Mouse (Mus musculus) forelimb bud, embryonic 11.5 days (tissue): Measurements from ENCODE around the gene Cct5.
"Not testable (repeated sequence)": the region's sequence is repeated elsewhere in the genome, so short reads cannot be mapped to it uniquely, and the experiment has no call there.

Experiments used
- DNase-seq: peaks from one replicate; pipeline ENCODE4 v3.0.0-alpha.2; 2012; ENCODE audit warnings: low read depth, low spot score

Gene Cct5

GRCm38 (mm10) chr15:31601279-31601645, 342 bp downstream of the Cct5 start:
- no peak for DNase-seq

- DNase-seq = no peak
Measured at GRCm38 (mm10) chr15:31599834-31600233, 1.8 kb downstream of the Cct5 start.

GRCm38 (mm10) chr15:31595651-31596050, 6.0 kb downstream of the Cct5 start:
- DNase-seq = no peak

GRCm38 (mm10) chr15:31594260-31594659, 7.3 kb downstream of the Cct5 start:
- DNase-seq = no peak

GRCm38 (mm10) chr15:31592531-31592930, 9.1 kb downstream of the Cct5 start:
- DNase-seq = no peak

GRCm38 (mm10) chr15:31590176-31590575, 11.4 kb downstream of the Cct5 start:
- DNase-seq = no peak

- no peak for DNase-seq
Measured at GRCm38 (mm10) chr15:31588989-31589640, 12.5 kb downstream of the Cct5 start.

- no peak for DNase-seq
Measured at GRCm38 (mm10) chr15:31587789-31588188, 13.8 kb downstream of the Cct5 start.

GRCm38 (mm10) chr15:31586519-31586918, 15.1 kb downstream of the Cct5 start:
- DNase-seq = peak; percentile 85

GRCm38 (mm10) chr15:31586088-31586487, 15.5 kb downstream of the Cct5 start:
- no peak for DNase-seq

- no peak for DNase-seq
Measured at GRCm38 (mm10) chr15:31585238-31585637, 16.4 kb downstream of the Cct5 start.

- DNase-seq = no peak
Measured at GRCm38 (mm10) chr15:31583304-31584085, 18.1 kb downstream of the Cct5 start.

GRCm38 (mm10) chr15:31581086-31581485, 20.5 kb downstream of the Cct5 start:
- not testable (repeated sequence) for DNase-seq

GRCm38 (mm10) chr15:31576076-31576475, 25.5 kb downstream of the Cct5 start:
- no peak for DNase-seq

- DNase-seq = no peak
Measured at GRCm38 (mm10) chr15:31573692-31574091, 27.9 kb downstream of the Cct5 start.

- DNase-seq = no peak
Measured at GRCm38 (mm10) chr15:31573287-31573686, 28.3 kb downstream of the Cct5 start.

- no peak for DNase-seq
Measured at GRCm38 (mm10) chr15:31571906-31572722, 29.5 kb downstream of the Cct5 start.

GRCm38 (mm10) chr15:31570959-31571358, 30.6 kb downstream of the Cct5 start:
- DNase-seq = no peak

- no peak for DNase-seq
Measured at GRCm38 (mm10) chr15:31569325-31570022, 32.1 kb downstream of the Cct5 start.

GRCm38 (mm10) chr15:31568581-31568996, 33.0 kb downstream of the Cct5 start:
- no peak for DNase-seq

GRCm38 (mm10) chr15:31567431-31567830, 34.2 kb downstream of the Cct5 start:
- no peak for DNase-seq

- no peak for DNase-seq
Measured at GRCm38 (mm10) chr15:31565786-31566185, 35.8 kb downstream of the Cct5 start.
